15 mouse cellular contexts compared by ENCODE assay signal in the genomic region with DNA sequence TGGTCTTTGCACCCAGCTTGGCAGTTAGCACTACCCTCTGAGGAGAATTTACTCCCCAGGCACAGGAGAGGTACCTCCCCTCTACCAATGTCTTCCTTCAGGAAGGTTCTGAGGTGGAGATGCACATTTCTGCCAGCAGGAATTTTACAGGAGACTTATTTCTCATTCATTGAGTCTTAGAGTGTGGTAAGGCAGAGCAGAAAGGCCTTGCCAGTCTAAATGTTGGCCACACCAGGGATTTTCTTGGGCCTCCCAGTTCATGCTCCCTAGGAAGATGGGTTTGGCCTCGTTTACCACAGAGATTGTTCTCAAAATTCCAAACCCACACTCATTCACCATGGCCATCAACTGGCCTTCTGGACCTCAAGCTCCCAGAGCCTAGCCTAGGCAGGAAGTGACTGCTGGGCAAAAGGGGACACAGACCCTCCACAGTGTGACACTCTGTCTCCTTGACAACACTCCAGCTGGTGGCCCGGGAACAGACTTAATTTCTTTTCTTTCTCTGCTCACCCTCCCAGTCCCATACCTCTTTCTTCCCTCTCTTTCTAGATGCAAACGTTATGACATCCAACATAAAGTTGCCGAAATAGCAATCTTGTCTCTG. TPM values are rescaled to one million over a fixed set of nuclear protein-coding genes. Genes with fewer than 3 reads are reported as not detected.
DNase-seq lines count a peak whose midpoint lies in the region; ATAC-seq and TF ChIP-seq lines count a peak whose summit lies in the region.
"Had no signal": no experiment of that assay in that cellular context is flagged by ENCODE, and none has a peak within 500 bp of the region (broad histone marks: within the 10 kb centered on the region; RNA-seq: fewer than 3 reads in every experiment).

No protein-coding gene starts in this region.

- TF ChIP-seq POLR2A in brain, embryonic 14.5 days (IDR thresholded peaks at IDR 0.05; ENCODE audit: borderline replicate concordance, extremely low read depth, insufficient read depth, insufficient read length, poor library complexity, severe bottlenecking) = no peak

- ATAC-seq in hindbrain, embryonic 12.5 days (ENCODE audit: low FRiP score) = 0 out of 2 replicates have a peak, but pooled peaks have one; percentile 26
- no peak for ATAC-seq in midbrain, embryonic 14.5 days (ENCODE audit: low FRiP score, low TSS enrichment)
- no peak for ATAC-seq in liver, postnatal 0 days
- ATAC-seq: inflammation-experienced regulatory T-cells, adult 6 months had no signal

- H3K36me3 ChIP-seq in hindbrain, embryonic 12.5 days = no peaks in the 10 kb centered on the region
- no peaks in the 10 kb centered on the region for H3K36me3 ChIP-seq in midbrain, embryonic 14.5 days (ENCODE audit: control insufficient read depth, insufficient read depth, low read length)
- H3K36me3 ChIP-seq in liver, postnatal 0 days (replicated peaks; ENCODE audit: insufficient read depth, low read length) = no peaks in the 10 kb centered on the region
- H3K36me3 ChIP-seq: heart, embryonic 13.5 days had no signal

- H3K4me3 ChIP-seq in hindbrain, embryonic 12.5 days = no peak overlapping the region
- no peak overlapping the region for H3K4me3 ChIP-seq in midbrain, embryonic 14.5 days (replicated peaks; ENCODE audit: low read depth, low read length)
- no peak overlapping the region for H3K4me3 ChIP-seq in liver, postnatal 0 days (ENCODE audit: low read depth, low read length)
- H3K4me3 ChIP-seq: heart, embryonic 13.5 days had no signal

- DNase-seq in brain, embryonic 14.5 days (ENCODE audit: low read depth) = peak; percentile 72
- DNase-seq in embryo, embryonic 9.5 days (ENCODE audit: extremely low spot score) = peak; percentile 10
- DNase-seq in midbrain, embryonic 14.5 days = peak; percentile 50
- DNase-seq in liver, postnatal 0 days = no peak
- no peak for DNase-seq in layer of hippocampus, postnatal 25 days (ENCODE audit: extremely low spot score in 1 of 2, low spot score in 1 of 2)
- no peak for DNase-seq in cerebellum, adult 11-12 months
- DNase-seq in kidney, adult 18-20 months = no peak
- DNase-seq: adrenal gland, postnatal 10 days; gastrocnemius, postnatal 36 days; kidney, postnatal 14 days; lung, postnatal 14 days had no signal

- no peak for TF ChIP-seq CTCF in brain, embryonic 14.5 days (IDR thresholded peaks at IDR 0.05; ENCODE audit: borderline replicate concordance, extremely low read depth, insufficient read depth, insufficient read length)
- TF ChIP-seq CTCF in liver, postnatal 0 days (IDR thresholded peaks at IDR 0.05; ENCODE audit: low read depth) = no peak

- TF ChIP-seq EP300 in liver, postnatal 0 days (IDR thresholded peaks at IDR 0.05; ENCODE audit: low read depth) = no peak

- H3K9ac ChIP-seq in hindbrain, embryonic 12.5 days = no peak overlapping the region
- H3K9ac ChIP-seq in midbrain, embryonic 14.5 days (replicated peaks; ENCODE audit: low read length) = no peak overlapping the region
- no peak overlapping the region for H3K9ac ChIP-seq in liver, postnatal 0 days (replicated peaks)
- H3K9ac ChIP-seq: heart, embryonic 13.5 days had no signal

- H3K4me1 ChIP-seq in hindbrain, embryonic 12.5 days = peaks cover 24% of the 10 kb centered on the region
- H3K4me1 ChIP-seq in midbrain, embryonic 14.5 days (ENCODE audit: control insufficient read depth, insufficient read depth, low read length) = peaks cover 30% of the 10 kb centered on the region
- no peaks in the 10 kb centered on the region for H3K4me1 ChIP-seq in liver, postnatal 0 days (ENCODE audit: insufficient read depth)

- WGBS in hindbrain, embryonic 12.5 days = 12% methylated on average over 4 of the region's 4 CpGs
- WGBS in midbrain, embryonic 14.5 days = 11% methylated on average over 4 of the region's 4 CpGs
- 47% methylated on average over 4 of the region's 4 CpGs for WGBS in liver, postnatal 0 days (ENCODE audit: insufficient replicate concordance)

- H3K27ac ChIP-seq in hindbrain, embryonic 12.5 days = no peak overlapping the region
- H3K27ac ChIP-seq in midbrain, embryonic 14.5 days (replicated peaks; ENCODE audit: low read depth, low read length) = no peak overlapping the region
- no peak overlapping the region for H3K27ac ChIP-seq in liver, postnatal 0 days (ENCODE audit: low read depth)
- H3K27ac ChIP-seq: heart, embryonic 13.5 days had no signal

- peaks cover 97% of the 10 kb centered on the region for H3K27me3 ChIP-seq in hindbrain, embryonic 12.5 days
- H3K27me3 ChIP-seq in midbrain, embryonic 14.5 days (ENCODE audit: control insufficient read depth, insufficient read depth, low read length) = peaks cover 97% of the 10 kb centered on the region
- no peaks in the 10 kb centered on the region for H3K27me3 ChIP-seq in liver, postnatal 0 days (ENCODE audit: insufficient read depth, low read length)

- H3K4me2 ChIP-seq in hindbrain, embryonic 12.5 days (replicated peaks) = no peak overlapping the region
- H3K4me2 ChIP-seq in midbrain, embryonic 14.5 days (ENCODE audit: low read length) = no peak overlapping the region
- no peak overlapping the region for H3K4me2 ChIP-seq in liver, postnatal 0 days (ENCODE audit: low read depth, low read length)
- H3K4me2 ChIP-seq: heart, embryonic 13.5 days had no signal

- no peaks in the 10 kb centered on the region for H3K9me3 ChIP-seq in hindbrain, embryonic 12.5 days (replicated peaks)
- H3K9me3 ChIP-seq in midbrain, embryonic 14.5 days (ENCODE audit: control insufficient read depth, low read length) = no peaks in the 10 kb centered on the region
- no peaks in the 10 kb centered on the region for H3K9me3 ChIP-seq in liver, postnatal 0 days (ENCODE audit: low read length)
- H3K9me3 ChIP-seq: heart, embryonic 13.5 days had no signal

RNA-seq across cellular contexts. Expression of gene Fezf2, which starts 40.3 kb away (rescaled TPM):
- 16.5 and 79.1 TPM in 2 replicates for polyA plus RNA-seq in brain, embryonic 14.5 days (2012; rRNA removed)
- polyA plus RNA-seq in hindbrain, embryonic 12.5 days (2016; fragmentation: Nextera tagmentation; extraction: Ambion mirVana) = 0.31 and 0.63 TPM in 2 replicates
- 0.09 TPM in 1 of 2 replicates, not detected in the other for polyA plus RNA-seq in midbrain, embryonic 14.5 days (2014; fragmentation: Nextera tagmentation; extraction: Ambion mirVana)
- polyA plus RNA-seq in liver, postnatal 0 days (2015; fragmentation: Nextera tagmentation; extraction: Ambion mirVana) = not detected in 2 replicates
- 10 to 100 TPM; 41.7 to 42.4 TPM for total RNA-seq in layer of hippocampus, postnatal 25 days (2021)
- total RNA-seq: adrenal gland, postnatal 10 days; gastrocnemius, postnatal 36 days; liver, adult 2 months had no signal
- polyA plus RNA-seq: inflammation-experienced regulatory T-cells, adult 6 months; liver, adult 2 months had no signal

Comparison
In these comparisons a context has a peak if more than half of its experiments do, and no peak if none do; other contexts are left out.
1. DNase-seq: peak in brain, embryonic 14.5 days (single experiment), embryo, embryonic 9.5 days (single experiment) and midbrain, embryonic 14.5 days (single experiment); none in liver, postnatal 0 days (single experiment), layer of hippocampus, postnatal 25 days (0 of 2), cerebellum, adult 11-12 months (single experiment) and kidney, adult 18-20 months (single experiment).
2. RNA of gene Fezf2, which starts 40.3 kb away (polyA plus RNA-seq): 16.5 to 79.1 TPM in brain, embryonic 14.5 days; 0.31 to 0.63 TPM in hindbrain, embryonic 12.5 days, 0.09 TPM in midbrain, embryonic 14.5 days and not detected in liver, postnatal 0 days; every median in the first group is over 10 times any median in the second.